Mouse (Mus musculus) spleen, postnatal 36 days (tissue): Measurements from ENCODE around the gene Clec18a.
"Not testable (repeated sequence)": the region's sequence is repeated elsewhere in the genome, so short reads cannot be mapped to it uniquely, and the experiment has no call there.

ENCODE experiments used
- DNase-seq, 2 experiments: peaks; one replicate each; pipeline ENCODE4 v3.0.0; 2022; ENCODE audit warnings: low spot score in 2 of 2, mixed read lengths in 1 of 2

Clec18a gene

DNA sequence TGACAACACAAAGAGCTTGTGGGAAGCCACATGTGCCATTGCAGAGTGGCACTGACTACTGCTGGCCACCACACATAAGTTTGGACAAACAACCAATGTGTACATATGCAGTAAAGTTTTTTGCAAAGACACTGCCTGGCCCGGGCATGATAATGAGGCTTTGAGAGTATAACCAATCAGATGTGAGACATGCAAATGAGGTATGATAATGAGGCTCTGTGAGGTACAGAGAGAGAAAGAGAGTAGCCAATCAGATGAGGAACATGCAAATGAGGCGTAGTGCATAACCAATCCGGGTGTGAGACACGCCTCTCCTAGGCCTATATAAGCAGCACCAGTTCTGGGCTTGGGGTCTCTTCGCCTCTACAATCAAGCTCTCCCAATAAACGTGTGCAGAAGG is at the start of gene Clec18a:
Gene Clec18a (minus strand): TSS at position 101 of the 400 bp plus-strand sequence.
- DNase-seq, result not testable (repeated sequence)

DNA sequence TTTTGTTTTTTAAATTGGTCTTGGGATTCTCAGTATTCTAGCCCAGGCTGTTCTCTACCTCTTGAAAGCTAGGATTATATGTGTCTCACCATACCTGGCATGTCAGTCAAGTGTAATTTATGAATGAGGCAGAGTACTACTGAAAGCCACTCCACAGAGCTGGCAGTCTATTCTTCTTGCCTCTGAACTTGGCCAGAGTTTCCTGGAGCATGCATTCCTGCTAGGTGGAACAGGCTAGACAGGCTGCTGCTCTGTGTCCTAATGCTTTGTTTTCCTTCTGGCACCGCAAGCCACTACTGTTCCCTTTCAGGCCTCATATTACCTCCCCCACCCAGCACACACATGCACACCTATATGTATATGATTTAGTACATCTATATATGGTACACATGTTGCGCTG is 38.5 kb upstream of the Clec18a start:
- DNase-seq, result no peak

GRCm38 (mm10) chr8:111119481-111119880 is 27.3 kb upstream of the Clec18a start:
- DNase-seq, result no peak

- DNase-seq, result no peak
Observed at GRCm38 (mm10) chr8:111114891-111115290, 22.7 kb upstream of the Clec18a start.

GRCm38 (mm10) chr8:111094719-111095302 is 2.6 kb upstream of the Clec18a start:
- peak in 1 of 2 experiments; percentile 9 for DNase-seq

DNA sequence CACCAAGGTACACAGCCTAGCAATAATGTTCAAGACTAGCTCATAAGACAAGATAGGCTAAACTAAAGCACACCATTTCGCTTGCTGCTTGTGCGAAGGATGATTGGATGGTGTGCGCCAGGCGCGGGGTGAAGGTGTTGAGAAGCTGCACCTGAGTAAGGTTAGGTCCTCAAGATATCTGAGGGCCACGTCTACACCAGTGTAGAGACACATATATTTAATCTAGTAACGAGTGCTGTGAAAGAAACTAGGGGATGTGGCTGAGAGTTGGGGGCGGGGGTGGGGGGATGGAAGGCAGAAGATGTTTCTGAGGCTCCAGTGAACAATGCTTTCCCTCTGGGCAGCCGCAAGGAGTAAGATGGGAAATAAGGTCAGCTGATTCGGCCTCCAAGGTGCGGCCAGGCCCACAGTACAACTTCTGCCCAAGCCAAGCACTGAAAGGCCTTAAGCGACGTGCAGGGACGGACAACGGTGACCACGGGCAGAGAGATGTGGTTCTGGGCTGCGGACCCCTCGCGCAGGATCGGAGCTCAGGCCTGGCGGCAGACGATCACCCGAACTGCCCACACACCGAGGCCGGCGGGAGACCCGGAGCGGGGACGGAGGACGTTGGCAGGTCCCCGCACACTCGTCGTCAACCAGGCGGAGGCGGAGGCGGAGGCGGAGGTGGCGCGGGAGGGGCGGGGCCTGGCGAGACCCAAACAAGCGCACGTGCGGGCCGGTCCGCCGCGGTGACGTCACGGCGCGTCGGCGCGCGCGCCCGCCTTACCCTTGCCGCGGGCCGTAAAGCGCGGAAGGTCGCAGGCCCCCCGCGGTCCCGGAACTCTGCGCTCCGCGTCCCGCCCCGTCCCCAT is 1.9 kb upstream of the Clec18a start, which contains the start of gene Pdpr:
Gene Pdpr (plus strand): TSS at position 766 of the 854 bp plus-strand sequence.
- peak; percentile 90 to 91 for DNase-seq

- no peak for DNase-seq
Observed at GRCm38 (mm10) chr8:111091706-111092105, 520 bp downstream of the Clec18a start.

GRCm38 (mm10) chr8:111090126-111090525 is 2.1 kb downstream of the Clec18a start:
- DNase-seq, result peak; percentile 61 to 62

GRCm38 (mm10) chr8:111083936-111084335 is 8.3 kb downstream of the Clec18a start:
- DNase-seq, result not testable (repeated sequence)

DNA sequence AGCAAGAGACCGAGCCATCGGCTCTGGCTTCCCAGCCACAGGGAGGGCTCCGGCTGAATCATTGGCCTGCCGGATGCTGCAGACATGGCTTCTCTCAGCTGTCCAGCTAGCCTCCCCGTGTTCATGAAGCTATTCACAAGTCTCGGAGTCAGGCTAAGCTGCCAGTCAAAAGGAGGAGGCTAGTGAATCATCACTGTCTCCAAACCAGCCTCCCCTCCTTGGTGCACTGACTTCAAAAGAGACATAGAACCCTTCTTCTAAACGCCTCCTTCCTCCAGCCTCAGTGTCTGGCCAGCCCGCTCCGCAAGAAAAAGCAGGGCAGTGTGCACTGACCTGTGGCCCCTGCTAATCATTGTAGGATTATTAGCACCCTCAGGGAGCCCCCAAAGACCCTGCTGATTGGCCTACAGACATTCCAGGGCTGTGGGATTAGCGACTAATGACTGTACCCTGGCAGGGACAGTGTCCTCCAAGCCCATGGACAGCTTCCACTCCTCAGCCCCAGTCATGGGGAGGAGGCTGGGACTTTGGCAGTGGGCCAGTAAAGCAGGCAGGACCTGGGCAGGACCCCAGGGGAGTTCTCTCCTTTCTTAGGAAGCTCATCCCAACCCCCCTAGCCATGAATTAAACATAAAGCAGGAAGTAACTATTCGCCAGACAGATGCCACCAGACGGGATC is 10.5 kb downstream of the Clec18a start:
- DNase-seq, result no peak

DNA sequence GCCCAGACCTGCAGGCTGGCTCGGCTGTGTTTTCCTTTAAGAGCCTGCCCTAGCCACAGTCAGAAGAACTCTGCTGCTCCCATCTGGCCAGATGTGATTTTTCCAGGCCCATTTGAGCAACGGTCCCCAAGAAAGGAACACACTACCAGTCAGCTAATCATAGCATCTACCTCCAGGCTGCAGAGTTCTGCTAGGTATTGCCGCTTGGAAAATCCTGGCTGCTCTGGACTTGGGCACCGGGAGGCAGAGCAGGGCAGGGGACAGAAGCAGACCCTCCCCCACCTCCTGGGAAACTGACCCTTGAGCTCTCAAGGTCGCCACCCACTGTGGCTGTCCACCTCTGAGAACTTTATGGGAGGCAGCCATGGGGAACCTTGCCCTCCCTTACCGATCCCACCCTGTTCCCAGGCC is 12.4 kb downstream of the Clec18a start:
- no peak for DNase-seq

DNA sequence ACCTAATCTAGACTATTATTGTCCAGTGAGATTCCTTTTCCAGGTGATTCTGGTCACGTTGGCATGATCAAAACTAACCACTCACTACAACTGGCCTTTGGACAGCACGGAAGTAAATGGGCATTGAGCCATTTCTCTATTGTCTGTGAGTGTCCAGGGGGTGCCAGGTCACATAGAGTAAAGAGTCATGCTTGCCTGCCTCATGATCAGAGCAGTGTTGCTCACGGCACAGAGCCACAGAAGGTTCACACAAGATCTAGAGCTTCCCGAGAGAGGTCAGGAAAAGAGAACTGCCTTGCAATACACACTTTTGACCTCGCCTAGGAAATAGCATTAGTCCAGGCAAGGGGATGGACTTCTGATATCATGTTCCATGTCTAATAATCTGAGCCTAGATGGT is 12.8 kb downstream of the Clec18a start:
- no peak for DNase-seq

GRCm38 (mm10) chr8:111075926-111076325 is 16.3 kb downstream of the Clec18a start:
- no peak for DNase-seq

DNA sequence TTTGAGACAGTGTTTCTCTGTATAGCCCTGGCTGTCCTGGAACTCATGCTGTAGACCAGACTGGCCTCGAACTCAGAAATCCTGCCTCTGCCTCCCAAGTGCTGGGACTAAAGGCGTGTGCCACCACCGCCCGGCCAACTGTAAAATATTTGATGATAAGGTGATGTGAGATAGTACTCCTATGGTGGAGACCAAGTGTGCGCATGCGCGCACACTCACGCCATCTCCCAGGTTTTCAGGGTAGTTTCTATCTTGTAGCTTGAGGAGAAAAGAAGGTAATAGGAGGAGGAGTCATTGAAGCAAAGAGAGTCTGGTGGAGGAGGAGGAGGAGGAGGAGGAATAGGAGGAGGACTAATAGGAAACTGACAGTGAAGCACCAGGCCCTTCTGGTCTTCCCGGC is 23.6 kb downstream of the Clec18a start:
- not testable (repeated sequence) for DNase-seq

- DNase-seq, result no peak
Observed at GRCm38 (mm10) chr8:111067439-111067838, 24.8 kb downstream of the Clec18a start.

GRCm38 (mm10) chr8:111066308-111066707 is 25.9 kb downstream of the Clec18a start:
- DNase-seq, result no peak

- DNase-seq, result no peak
Observed at GRCm38 (mm10) chr8:111062893-111063292, 29.3 kb downstream of the Clec18a start.

- DNase-seq, result peak; percentile 78 to 86
Observed at GRCm38 (mm10) chr8:111062072-111062757, 30.0 kb downstream of the Clec18a start.

DNA sequence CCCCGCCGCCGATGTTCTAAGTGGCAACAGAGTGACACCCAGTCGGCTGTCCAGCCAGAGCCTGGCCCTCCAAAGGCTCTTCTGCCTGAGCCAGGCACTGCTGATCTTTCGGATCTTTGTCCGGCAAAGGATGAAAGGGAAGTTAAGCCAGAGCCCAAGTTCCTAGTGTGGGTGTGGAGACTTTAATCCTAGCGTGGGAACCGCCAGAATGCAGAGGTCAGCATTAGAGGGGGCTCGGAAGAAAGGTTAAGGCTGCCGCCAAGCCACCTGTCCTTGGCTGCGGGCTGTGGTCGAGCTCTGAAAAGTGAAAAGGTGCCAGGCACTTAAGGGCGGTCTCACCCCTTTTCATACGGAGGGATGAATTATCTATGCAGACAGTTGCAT is 30.5 kb downstream of the Clec18a start:
- DNase-seq, result no peak

GRCm38 (mm10) chr8:111058946-111059572 is 33.2 kb downstream of the Clec18a start:
- no peak for DNase-seq

- peak in 1 of 2 experiments; percentile 8 for DNase-seq
Observed at GRCm38 (mm10) chr8:111056691-111057293, 35.4 kb downstream of the Clec18a start.
